12 mouse cellular contexts compared by ENCODE assay signal in the genomic region with DNA sequence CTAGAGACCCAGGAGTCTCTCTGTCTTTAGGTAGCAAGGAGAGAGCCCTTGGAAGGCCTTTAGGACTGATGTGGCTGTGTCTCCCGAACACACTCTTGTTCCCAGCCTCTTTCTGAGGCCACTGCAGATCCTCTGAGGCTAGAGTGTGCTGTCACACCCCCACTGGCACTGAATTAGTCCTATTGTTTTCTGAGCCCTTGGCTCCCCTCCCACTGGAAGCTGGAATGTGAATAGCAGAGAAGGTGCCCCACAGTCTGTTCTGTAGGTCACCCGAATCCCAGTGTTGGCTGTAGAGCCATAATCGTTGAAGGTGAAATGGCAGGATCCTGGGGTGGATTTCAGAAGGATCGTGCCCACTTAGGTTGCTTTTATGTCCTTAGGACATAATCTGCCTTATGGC. TPM values are rescaled to one million over a fixed set of nuclear protein-coding genes. Genes with fewer than 3 reads are reported as not detected.
DNase-seq lines count a peak whose midpoint lies in the region; ATAC-seq lines count a peak whose summit lies in the region.
"Had no signal": no experiment of that assay in that cellular context is flagged by ENCODE, and none has a peak within 500 bp of the region (broad histone marks: within the 10 kb centered on the region; RNA-seq: fewer than 3 reads in every experiment).

No protein-coding gene starts in this region.

- no peak overlapping the region for H3K9ac ChIP-seq in hindbrain, embryonic 12.5 days
- H3K9ac ChIP-seq in hindbrain, embryonic 11.5 days (ENCODE audit: low read depth, low read length), result no peak overlapping the region
- H3K9ac ChIP-seq in neural tube, embryonic 13.5 days, result peak overlapping the region; percentile 22; the same call in 1 of the 2 replicates
- peak overlapping the region; percentile 36; the same call in 1 of the 2 replicates for H3K9ac ChIP-seq in heart, embryonic 16.5 days (ENCODE audit: low read length)
- H3K9ac ChIP-seq in stomach, embryonic 16.5 days (ENCODE audit: low read length), result peak overlapping the region; percentile 49
- H3K9ac ChIP-seq: hindbrain, embryonic 14.5 days; midbrain, embryonic 15.5 days had no signal

- no peak for ATAC-seq in hindbrain, embryonic 12.5 days (ENCODE audit: low FRiP score)
- ATAC-seq in hindbrain, embryonic 11.5 days (ENCODE audit: low FRiP score), result no peak
- no peak for ATAC-seq in neural tube, embryonic 13.5 days (ENCODE audit: low read depth)
- ATAC-seq in heart, embryonic 16.5 days (replicated peaks; ENCODE audit: extremely low read depth, insufficient read depth, low FRiP score), result no peak
- no peak for ATAC-seq in stomach, embryonic 16.5 days (ENCODE audit: insufficient read depth, low FRiP score)
- ATAC-seq: midbrain, embryonic 15.5 days had no signal

- peaks cover 41% of the 10 kb centered on the region for H3K4me1 ChIP-seq in hindbrain, embryonic 12.5 days
- H3K4me1 ChIP-seq in hindbrain, embryonic 11.5 days (replicated peaks; ENCODE audit: control insufficient read depth, insufficient read depth, low read length), result no peaks in the 10 kb centered on the region; the same call in 1 of the 2 replicates
- H3K4me1 ChIP-seq in neural tube, embryonic 13.5 days (replicated peaks), result peaks cover 67% of the 10 kb centered on the region
- H3K4me1 ChIP-seq in heart, embryonic 16.5 days (ENCODE audit: control insufficient read depth, insufficient read depth, low read length), result peaks cover 57% of the 10 kb centered on the region
- H3K4me1 ChIP-seq in stomach, embryonic 16.5 days (ENCODE audit: control insufficient read depth, insufficient read depth, low read length), result peaks cover 27% of the 10 kb centered on the region

- no peaks in the 10 kb centered on the region for H3K27me3 ChIP-seq in hindbrain, embryonic 12.5 days
- H3K27me3 ChIP-seq in hindbrain, embryonic 11.5 days (ENCODE audit: control insufficient read depth, insufficient read depth, low read length), result no peaks in the 10 kb centered on the region
- no peaks in the 10 kb centered on the region for H3K27me3 ChIP-seq in neural tube, embryonic 13.5 days
- H3K27me3 ChIP-seq in heart, embryonic 16.5 days (ENCODE audit: control insufficient read depth, insufficient read depth, low read length), result no peaks in the 10 kb centered on the region
- no peaks in the 10 kb centered on the region for H3K27me3 ChIP-seq in stomach, embryonic 16.5 days (ENCODE audit: control insufficient read depth, insufficient read depth, low read length)
- H3K27me3 ChIP-seq: midbrain, embryonic 15.5 days had no signal

- H3K36me3 ChIP-seq in hindbrain, embryonic 12.5 days, result peaks cover 2% of the 10 kb centered on the region; the same call in 1 of the 2 replicates
- no peaks in the 10 kb centered on the region for H3K36me3 ChIP-seq in hindbrain, embryonic 11.5 days (ENCODE audit: control insufficient read depth, insufficient read depth, low read length)
- H3K36me3 ChIP-seq in neural tube, embryonic 13.5 days, result peaks cover 13% of the 10 kb centered on the region
- no peaks in the 10 kb centered on the region for H3K36me3 ChIP-seq in heart, embryonic 16.5 days (ENCODE audit: control insufficient read depth, insufficient read depth)
- H3K36me3 ChIP-seq in stomach, embryonic 16.5 days (ENCODE audit: control insufficient read depth, insufficient read depth, low read length), result no peaks in the 10 kb centered on the region
- H3K36me3 ChIP-seq: midbrain, embryonic 15.5 days had no signal

- no peak overlapping the region; the same call in 1 of the 2 replicates for H3K4me2 ChIP-seq in hindbrain, embryonic 12.5 days (replicated peaks)
- H3K4me2 ChIP-seq in hindbrain, embryonic 11.5 days (replicated peaks; ENCODE audit: low read depth, low read length), result no peak overlapping the region
- H3K4me2 ChIP-seq in neural tube, embryonic 13.5 days, result no peak overlapping the region; the same call in 1 of the 2 replicates
- peak overlapping the region; percentile 21 for H3K4me2 ChIP-seq in heart, embryonic 16.5 days (ENCODE audit: low read depth, low read length)
- H3K4me2 ChIP-seq in stomach, embryonic 16.5 days (ENCODE audit: low read depth, low read length), result no peak overlapping the region
- H3K4me2 ChIP-seq: hindbrain, embryonic 14.5 days; midbrain, embryonic 15.5 days had no signal

- H3K4me3 ChIP-seq in hindbrain, embryonic 12.5 days, result no peak overlapping the region
- no peak overlapping the region for H3K4me3 ChIP-seq in hindbrain, embryonic 11.5 days (ENCODE audit: low read depth, low read length)
- H3K4me3 ChIP-seq in neural tube, embryonic 13.5 days, result no peak overlapping the region
- H3K4me3 ChIP-seq in heart, embryonic 16.5 days (ENCODE audit: low read length), result no peak overlapping the region
- H3K4me3 ChIP-seq in stomach, embryonic 16.5 days (replicated peaks; ENCODE audit: low read length), result no peak overlapping the region
- H3K4me3 ChIP-seq: erythroblast, embryonic 14.5 days; midbrain, embryonic 15.5 days had no signal

- WGBS in hindbrain, embryonic 12.5 days, result 54% methylated on average over 4 of the region's 4 CpGs
- WGBS in hindbrain, embryonic 11.5 days, result 45% methylated on average over 4 of the region's 4 CpGs
- WGBS in neural tube, embryonic 13.5 days, result 29% methylated on average over 4 of the region's 4 CpGs
- 36% methylated on average over 4 of the region's 4 CpGs for WGBS in heart, embryonic 16.5 days
- WGBS in stomach, embryonic 16.5 days, result 66% methylated on average over 4 of the region's 4 CpGs

- no peak for DNase-seq in hindbrain, embryonic 11.5 days (ENCODE audit: low spot score)
- no peak for DNase-seq in neural tube, embryonic 10.5 days (ENCODE audit: extremely low spot score, low spot score)
- no peak for DNase-seq in urinary bladder, postnatal 10 days (ENCODE audit: low spot score)
- DNase-seq in thymus, postnatal 10 days (ENCODE audit: low spot score in 2 of 2), result no peak
- DNase-seq: cerebellum, adult 18-20 months had no signal

- H3K27ac ChIP-seq in hindbrain, embryonic 12.5 days, result 0 out of 2 replicates have a peak overlapping the region, but pooled peaks have one; percentile 5
- H3K27ac ChIP-seq in hindbrain, embryonic 11.5 days (ENCODE audit: low read depth, low read length), result no peak overlapping the region
- no peak overlapping the region for H3K27ac ChIP-seq in neural tube, embryonic 13.5 days (replicated peaks)
- H3K27ac ChIP-seq in heart, embryonic 16.5 days (ENCODE audit: low read length), result peak overlapping the region; percentile 68
- peak overlapping the region; percentile 26 for H3K27ac ChIP-seq in stomach, embryonic 16.5 days (ENCODE audit: low read length)
- H3K27ac ChIP-seq: hindbrain, embryonic 14.5 days; midbrain, embryonic 15.5 days had no signal

- H3K9me3 ChIP-seq in hindbrain, embryonic 12.5 days (replicated peaks), result no peaks in the 10 kb centered on the region
- H3K9me3 ChIP-seq in hindbrain, embryonic 11.5 days (ENCODE audit: control insufficient read depth, low read length), result no peaks in the 10 kb centered on the region
- no peaks in the 10 kb centered on the region for H3K9me3 ChIP-seq in neural tube, embryonic 13.5 days
- H3K9me3 ChIP-seq in heart, embryonic 16.5 days (replicated peaks; ENCODE audit: control insufficient read depth, low read length), result no peaks in the 10 kb centered on the region
- H3K9me3 ChIP-seq in stomach, embryonic 16.5 days (replicated peaks; ENCODE audit: control insufficient read depth, low read length), result no peaks in the 10 kb centered on the region
- H3K9me3 ChIP-seq: midbrain, embryonic 15.5 days had no signal

RNA-seq across cellular contexts. Expression of gene Zfp523, which starts 3.4 kb away (rescaled TPM):
- 50.0 and 50.6 TPM in 2 replicates for polyA plus RNA-seq in hindbrain, embryonic 12.5 days (2016; fragmentation: Nextera tagmentation; extraction: Ambion mirVana)
- 27.6 and 29.5 TPM in 2 replicates for polyA plus RNA-seq in hindbrain, embryonic 11.5 days (2014; fragmentation: Nextera tagmentation; extraction: Ambion mirVana)
- 41.4 and 46.0 TPM in 2 replicates for polyA plus RNA-seq in neural tube, embryonic 13.5 days (2015; fragmentation: Nextera tagmentation; extraction: Ambion mirVana)
- 20.5 and 22.2 TPM in 2 replicates for polyA plus RNA-seq in heart, embryonic 16.5 days (2015; fragmentation: Nextera tagmentation; extraction: Ambion mirVana)
- 26.0 and 27.5 TPM in 2 replicates for polyA plus RNA-seq in stomach, embryonic 16.5 days (2015; fragmentation: Nextera tagmentation; extraction: Ambion mirVana)

RNA-seq across cellular contexts. Expression of gene Def6, which starts 27.2 kb away (rescaled TPM):
- 5.7 and 6.1 TPM in 2 replicates for polyA plus RNA-seq in hindbrain, embryonic 12.5 days (2016; fragmentation: Nextera tagmentation; extraction: Ambion mirVana)
- 1.8 and 2.9 TPM in 2 replicates for polyA plus RNA-seq in hindbrain, embryonic 11.5 days (2014; fragmentation: Nextera tagmentation; extraction: Ambion mirVana)
- 5.6 TPM in 2 replicates for polyA plus RNA-seq in neural tube, embryonic 13.5 days (2015; fragmentation: Nextera tagmentation; extraction: Ambion mirVana)
- 7.9 and 20.5 TPM in 2 replicates for polyA plus RNA-seq in heart, embryonic 16.5 days (2015; fragmentation: Nextera tagmentation; extraction: Ambion mirVana)
- 8.5 and 8.8 TPM in 2 replicates for polyA plus RNA-seq in stomach, embryonic 16.5 days (2015; fragmentation: Nextera tagmentation; extraction: Ambion mirVana)

RNA-seq across cellular contexts. Expression of gene Scube3, which starts 38.4 kb away (rescaled TPM):
- polyA plus RNA-seq in hindbrain, embryonic 12.5 days (2016; fragmentation: Nextera tagmentation; extraction: Ambion mirVana), result 11.1 and 12.4 TPM in 2 replicates
- polyA plus RNA-seq in hindbrain, embryonic 11.5 days (2014; fragmentation: Nextera tagmentation; extraction: Ambion mirVana), result 8.0 and 8.6 TPM in 2 replicates
- 5.2 and 5.6 TPM in 2 replicates for polyA plus RNA-seq in neural tube, embryonic 13.5 days (2015; fragmentation: Nextera tagmentation; extraction: Ambion mirVana)
- 0.51 and 0.64 TPM in 2 replicates for polyA plus RNA-seq in heart, embryonic 16.5 days (2015; fragmentation: Nextera tagmentation; extraction: Ambion mirVana)
- polyA plus RNA-seq in stomach, embryonic 16.5 days (2015; fragmentation: Nextera tagmentation; extraction: Ambion mirVana), result 1.3 and 2.5 TPM in 2 replicates
- polyA plus RNA-seq: erythroblast, embryonic 14.5 days had no signal

RNA-seq across cellular contexts. Expression of gene Ppard, which starts 52.2 kb away (rescaled TPM):
- 1.7 and 2.4 TPM in 2 replicates for polyA plus RNA-seq in hindbrain, embryonic 12.5 days (2016; fragmentation: Nextera tagmentation; extraction: Ambion mirVana)
- polyA plus RNA-seq in hindbrain, embryonic 11.5 days (2014; fragmentation: Nextera tagmentation; extraction: Ambion mirVana), result 1.7 and 3.5 TPM in 2 replicates
- 1.4 and 2.6 TPM in 2 replicates for polyA plus RNA-seq in neural tube, embryonic 13.5 days (2015; fragmentation: Nextera tagmentation; extraction: Ambion mirVana)
- polyA plus RNA-seq in heart, embryonic 16.5 days (2015; fragmentation: Nextera tagmentation; extraction: Ambion mirVana), result 1.2 and 1.8 TPM in 2 replicates
- polyA plus RNA-seq in stomach, embryonic 16.5 days (2015; fragmentation: Nextera tagmentation; extraction: Ambion mirVana), result 2.8 and 3.0 TPM in 2 replicates

Comparison
In these comparisons a context has a peak if more than half of its experiments do, and no peak if none do; other contexts are left out.
1. H3K27ac ChIP-seq: peak in hindbrain, embryonic 12.5 days (single experiment), heart, embryonic 16.5 days (single experiment) and stomach, embryonic 16.5 days (single experiment); none in hindbrain, embryonic 11.5 days (single experiment) and neural tube, embryonic 13.5 days (single experiment).
2. H3K9ac ChIP-seq: peak in neural tube, embryonic 13.5 days (single experiment), heart, embryonic 16.5 days (single experiment) and stomach, embryonic 16.5 days (single experiment); none in hindbrain, embryonic 12.5 days (single experiment) and hindbrain, embryonic 11.5 days (single experiment).